Mouse (Mus musculus): ENCODE data around the gene Eya2. TPM values are rescaled to one million over a fixed set of nuclear protein-coding genes. Genes with fewer than 3 reads are reported as not detected.

Eya2 gene
- polyA plus RNA-seq, 1 experiment from 2014 or later, result 3.2 TPM

GRCm38 (mm10) chr2:165721941-165722340 is 127.1 kb downstream of the Eya2 start:
- H3K4me1 ChIP-seq, result no peaks in the 10 kb centered on the region
- no peaks in the 10 kb centered on the region for H3K9me3 ChIP-seq
- no peak for ATAC-seq (ENCODE audit: borderline replicate concordance, extremely low read depth, low FRiP score, low TSS enrichment)
- 83% methylated on average over 5 of the region's 5 CpGs for WGBS
- no peak overlapping the region for H3K4me2 ChIP-seq
- H3K27ac ChIP-seq, result no peak overlapping the region
- no peak overlapping the region for H3K4me3 ChIP-seq
- H3K36me3 ChIP-seq, result no peaks in the 10 kb centered on the region
- no peak overlapping the region for H3K9ac ChIP-seq
- H3K27me3 ChIP-seq, result no peaks in the 10 kb centered on the region

GRCm38 (mm10) chr2:165732552-165733238 is 137.9 kb downstream of the Eya2 start:
- 0 out of 2 replicates have a peak, but pooled peaks cover 10% of the 10 kb centered on the region for H3K4me1 ChIP-seq
- no peaks in the 10 kb centered on the region for H3K36me3 ChIP-seq
- no peaks in the 10 kb centered on the region for H3K9me3 ChIP-seq
- no peak overlapping the region for H3K4me2 ChIP-seq
- H3K9ac ChIP-seq, result no peak overlapping the region
- 44% methylated on average over 18 of the region's 18 CpGs for WGBS
- H3K27ac ChIP-seq, result no peak overlapping the region
- no peak overlapping the region for H3K4me3 ChIP-seq
- H3K27me3 ChIP-seq, result no peaks in the 10 kb centered on the region
- ATAC-seq (ENCODE audit: borderline replicate concordance, extremely low read depth, low FRiP score, low TSS enrichment), result no peak

GRCm38 (mm10) chr2:165733701-165734100 is 138.9 kb downstream of the Eya2 start:
- 0 out of 2 replicates have a peak, but pooled peaks cover 10% of the 10 kb centered on the region for H3K4me1 ChIP-seq
- no peak overlapping the region for H3K9ac ChIP-seq
- no peak overlapping the region for H3K4me2 ChIP-seq
- ATAC-seq (ENCODE audit: borderline replicate concordance, extremely low read depth, low FRiP score, low TSS enrichment), result no peak
- H3K27ac ChIP-seq, result no peak overlapping the region
- H3K4me3 ChIP-seq, result no peak overlapping the region
- no peaks in the 10 kb centered on the region for H3K9me3 ChIP-seq
- no peaks in the 10 kb centered on the region for H3K27me3 ChIP-seq
- H3K36me3 ChIP-seq, result no peaks in the 10 kb centered on the region
- WGBS, result 52% methylated on average over 8 of the region's 8 CpGs

GRCm38 (mm10) chr2:165736297-165736696 is 141.5 kb downstream of the Eya2 start:
- 22% methylated on average over 2 of the region's 2 CpGs for WGBS
- no peak overlapping the region for H3K27ac ChIP-seq
- H3K9me3 ChIP-seq, result no peaks in the 10 kb centered on the region
- no peak overlapping the region for H3K9ac ChIP-seq
- ATAC-seq (ENCODE audit: borderline replicate concordance, extremely low read depth, low FRiP score, low TSS enrichment), result no peak
- 0 out of 2 replicates have a peak, but pooled peaks cover 17% of the 10 kb centered on the region for H3K4me1 ChIP-seq
- H3K36me3 ChIP-seq, result no peaks in the 10 kb centered on the region
- no peak overlapping the region for H3K4me2 ChIP-seq
- no peak overlapping the region for H3K4me3 ChIP-seq
- no peaks in the 10 kb centered on the region for H3K27me3 ChIP-seq

GRCm38 (mm10) chr2:165740381-165740780 is 145.5 kb downstream of the Eya2 start:
- H3K4me2 ChIP-seq, result no peak overlapping the region
- no peak overlapping the region for H3K27ac ChIP-seq
- WGBS, result 41% methylated on average over 4 of the region's 5 CpGs

GRCm38 (mm10) chr2:165740982-165741381 is 146.2 kb downstream of the Eya2 start:
- no peaks in the 10 kb centered on the region for H3K27me3 ChIP-seq
- H3K27ac ChIP-seq, result no peak overlapping the region
- no peaks in the 10 kb centered on the region for H3K9me3 ChIP-seq
- H3K4me1 ChIP-seq, result 0 out of 2 replicates have a peak, but pooled peaks cover 11% of the 10 kb centered on the region
- no peak overlapping the region for H3K9ac ChIP-seq
- 6% methylated on average over 9 of the region's 9 CpGs for WGBS
- no peak overlapping the region for H3K4me2 ChIP-seq
- H3K4me3 ChIP-seq, result no peak overlapping the region
- H3K36me3 ChIP-seq, result no peaks in the 10 kb centered on the region
- ATAC-seq (ENCODE audit: borderline replicate concordance, extremely low read depth, low FRiP score, low TSS enrichment), result no peak

More at GRCm38 (mm10) chr2:165740381-165740780, 145.5 kb downstream of the Eya2 start:
- Histone ChIP-seq H3K4me1 (0 out of 2 replicates have a peak, but pooled peaks cover 11% of the 10 kb centered on the region), H3K9ac (no peak overlapping the region), H3K36me3 (no peaks in the 10 kb centered on the region), H3K4me3 (no peak overlapping the region), H3K9me3 (no peaks in the 10 kb centered on the region), H3K27me3 (no peaks in the 10 kb centered on the region)
- ATAC-seq (ENCODE audit: borderline replicate concordance, extremely low read depth, low FRiP score, low TSS enrichment), result no peak

- H3K9ac ChIP-seq, result no peak overlapping the region
- no peak overlapping the region for H3K4me3 ChIP-seq
- H3K27ac ChIP-seq, result no peak overlapping the region
Observed at GRCm38 (mm10) chr2:165741526-165742050, 146.8 kb downstream of the Eya2 start.

GRCm38 (mm10) chr2:165742210-165742786 is 147.5 kb downstream of the Eya2 start:
- 38% methylated on average over 21 of the region's 21 CpGs for WGBS
- no peaks in the 10 kb centered on the region for H3K9me3 ChIP-seq
- H3K27me3 ChIP-seq, result no peaks in the 10 kb centered on the region
- no peak overlapping the region for H3K4me2 ChIP-seq
- H3K36me3 ChIP-seq, result no peaks in the 10 kb centered on the region
- H3K4me3 ChIP-seq, result no peak overlapping the region
- no peak overlapping the region for H3K27ac ChIP-seq
- H3K4me1 ChIP-seq, result 0 out of 2 replicates have a peak, but pooled peaks cover 11% of the 10 kb centered on the region
- no peak for ATAC-seq (ENCODE audit: borderline replicate concordance, extremely low read depth, low FRiP score, low TSS enrichment)
- no peak overlapping the region for H3K9ac ChIP-seq

More at GRCm38 (mm10) chr2:165741526-165742050, 146.8 kb downstream of the Eya2 start:
- Histone ChIP-seq H3K36me3 (no peaks in the 10 kb centered on the region), H3K9me3 (no peaks in the 10 kb centered on the region), H3K4me1 (0 out of 2 replicates have a peak, but pooled peaks cover 11% of the 10 kb centered on the region), H3K4me2 (no peak overlapping the region), H3K27me3 (no peaks in the 10 kb centered on the region)
- no peak for ATAC-seq (ENCODE audit: borderline replicate concordance, extremely low read depth, low FRiP score, low TSS enrichment)
- WGBS, result 27% methylated on average over 11 of the region's 11 CpGs

- Histone ChIP-seq H3K9me3 (no peaks in the 10 kb centered on the region), H3K4me2 (no peak overlapping the region), H3K9ac (no peak overlapping the region), H3K4me3 (no peak overlapping the region), H3K36me3 (no peaks in the 10 kb centered on the region), H3K27ac (no peak overlapping the region), H3K4me1 (0 out of 2 replicates have a peak, but pooled peaks cover 9% of the 10 kb centered on the region), H3K27me3 (no peaks in the 10 kb centered on the region)
- WGBS, result 70% methylated on average over 18 of the region's 18 CpGs
- no peak for ATAC-seq (ENCODE audit: borderline replicate concordance, extremely low read depth, low FRiP score, low TSS enrichment)
Observed at GRCm38 (mm10) chr2:165745306-165746098, 150.7 kb downstream of the Eya2 start.

GRCm38 (mm10) chr2:165747975-165748374 is 153.1 kb downstream of the Eya2 start:
- no peaks in the 10 kb centered on the region for H3K36me3 ChIP-seq
- no peak overlapping the region for H3K4me3 ChIP-seq
- no peak for ATAC-seq (ENCODE audit: borderline replicate concordance, extremely low read depth, low FRiP score, low TSS enrichment)
- H3K4me2 ChIP-seq, result no peak overlapping the region
- H3K27ac ChIP-seq, result no peak overlapping the region
- no peak overlapping the region for H3K9ac ChIP-seq
- H3K9me3 ChIP-seq, result no peaks in the 10 kb centered on the region
- H3K4me1 ChIP-seq, result no peaks in the 10 kb centered on the region
- 56% methylated on average over 7 of the region's 7 CpGs for WGBS
- no peaks in the 10 kb centered on the region for H3K27me3 ChIP-seq

- 19% methylated on average over 11 of the region's 11 CpGs for WGBS
- no peak for ATAC-seq (ENCODE audit: borderline replicate concordance, extremely low read depth, low FRiP score, low TSS enrichment)
- H3K27me3 ChIP-seq, result no peaks in the 10 kb centered on the region
- no peak overlapping the region for H3K4me3 ChIP-seq
- no peak overlapping the region for H3K27ac ChIP-seq
- no peak overlapping the region for H3K9ac ChIP-seq
- no peaks in the 10 kb centered on the region for H3K9me3 ChIP-seq
- no peak overlapping the region for H3K4me2 ChIP-seq
- H3K36me3 ChIP-seq, result no peaks in the 10 kb centered on the region
- H3K4me1 ChIP-seq, result no peaks in the 10 kb centered on the region
Observed at GRCm38 (mm10) chr2:165748426-165748825, 153.6 kb downstream of the Eya2 start.
